Mouse (Mus musculus) thymus, adult 2 months (tissue): ENCODE data around the gene Tmem191c.

Experiments
- CTCF ChIP-seq: fragments of 200-500 bp; IDR thresholded peaks from 2 replicates; pipeline ENCODE4 v1.5.1; 2012; ENCODE audit warnings: mild to moderate bottlenecking, control low read depth, low read length, moderate library complexity, borderline replicate concordance; ENCODE audit not compliant: control insufficient read depth, poor library complexity, insufficient read depth; ENCODE audit errors: extremely low read depth
- POLR2A ChIP-seq: fragments of 200-500 bp; IDR thresholded peaks from 2 replicates; pipeline ENCODE4 v1.6.1; 2012; ENCODE audit warnings: mild to moderate bottlenecking, low read length, control low read depth, moderate library complexity; ENCODE audit not compliant: control insufficient read depth, poor library complexity, insufficient read depth; ENCODE audit errors: extremely low read depth

DNA sequence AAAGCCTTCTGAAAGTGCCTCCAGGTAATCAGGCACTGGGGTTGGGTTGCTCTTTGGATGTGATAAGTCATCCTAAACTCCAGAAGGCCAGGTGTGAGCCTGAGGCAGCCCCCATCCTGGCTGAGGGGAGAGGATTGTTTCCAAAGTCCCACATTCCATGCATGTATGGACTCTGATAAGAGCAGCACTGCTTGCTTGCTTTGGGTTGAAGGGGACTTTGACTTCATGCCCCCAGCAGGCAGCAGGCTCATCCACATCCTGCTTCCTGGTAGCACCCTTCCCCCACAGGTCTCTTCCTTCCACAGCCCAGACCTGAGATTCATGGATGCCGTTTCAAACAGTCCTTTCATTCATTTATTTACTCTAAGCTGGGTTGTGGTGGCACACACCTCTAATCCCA is 32.1 kb upstream of the Tmem191c start:
- TF ChIP-seq CTCF (no peak), POLR2A (no peak)
